Mouse (Mus musculus) thymus, adult 2 months (tissue): ENCODE measurements at regions not wholly inside any gene's neighbourhood (a gene's known extent, or its start where the extent isn't known, plus 50 kb on each side); places are given as distances from the start of the nearest gene placed in this dataset.

ENCODE experiments used
- CTCF ChIP-seq: fragments of 200-500 bp; IDR thresholded peaks from 2 replicates; pipeline ENCODE4 v1.5.1; 2012; ENCODE audit warnings: mild to moderate bottlenecking, control low read depth, low read length, moderate library complexity, borderline replicate concordance; ENCODE audit not compliant: control insufficient read depth, poor library complexity, insufficient read depth; ENCODE audit errors: extremely low read depth
- POLR2A ChIP-seq: fragments of 200-500 bp; IDR thresholded peaks from 2 replicates; pipeline ENCODE4 v1.6.1; 2012; ENCODE audit warnings: mild to moderate bottlenecking, low read length, control low read depth, moderate library complexity; ENCODE audit not compliant: control insufficient read depth, poor library complexity, insufficient read depth; ENCODE audit errors: extremely low read depth

GRCm38 (mm10) chr5:119216146-119216545 is 454.3 kb upstream of the Tbx3 start:
- TF ChIP-seq CTCF (no peak), POLR2A (no peak)
